Mouse (Mus musculus): ENCODE measurements around the gene Opcml. TPM values are rescaled to one million over a fixed set of nuclear protein-coding genes. Genes with fewer than 3 reads are reported as not detected.

Gene Opcml
- polyA plus RNA-seq, 1 experiment from 2014 or later = 88.6 TPM

DNA sequence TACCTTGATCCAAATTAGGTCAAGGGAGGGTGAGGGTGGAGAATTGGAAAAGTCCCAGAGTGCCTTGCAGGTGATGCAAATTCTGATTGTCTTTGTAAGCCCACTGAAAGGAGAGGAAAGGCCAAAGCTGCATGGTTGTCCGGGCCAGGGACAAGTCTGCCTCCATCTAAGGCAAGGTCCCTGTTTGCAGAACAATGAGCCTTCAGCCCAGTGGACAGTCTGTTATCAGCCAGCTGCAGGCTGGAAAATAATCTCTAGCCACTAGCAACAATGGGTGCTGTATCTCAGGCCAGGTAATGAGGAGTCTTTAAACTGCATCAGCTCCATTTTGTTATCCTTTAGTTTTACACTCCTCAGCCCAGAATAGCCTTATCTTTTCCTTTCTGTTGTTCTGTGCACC is 1079.9 kb downstream of the Opcml start:
- WGBS = 52% methylated on average over 1 of the region's 1 CpGs
- H3K9ac ChIP-seq (replicated peaks; ENCODE audit: low read depth, low read length) = no peak overlapping the region
- H3K36me3 ChIP-seq (ENCODE audit: control insufficient read depth, insufficient read depth) = no peaks in the 10 kb centered on the region
- no peaks in the 10 kb centered on the region for H3K4me1 ChIP-seq (replicated peaks; ENCODE audit: control insufficient read depth, insufficient read depth, low read length)
- no peak overlapping the region for H3K4me2 ChIP-seq (ENCODE audit: low read length)
- no peak overlapping the region for H3K27ac ChIP-seq (ENCODE audit: low read length)
- no peaks in the 10 kb centered on the region for H3K27me3 ChIP-seq (replicated peaks; ENCODE audit: control insufficient read depth, insufficient read depth, low read length)
- no peaks in the 10 kb centered on the region for H3K9me3 ChIP-seq (ENCODE audit: control insufficient read depth, low read length)
- no peak overlapping the region for H3K4me3 ChIP-seq (replicated peaks; ENCODE audit: low read length)
- no peak for ATAC-seq

DNA sequence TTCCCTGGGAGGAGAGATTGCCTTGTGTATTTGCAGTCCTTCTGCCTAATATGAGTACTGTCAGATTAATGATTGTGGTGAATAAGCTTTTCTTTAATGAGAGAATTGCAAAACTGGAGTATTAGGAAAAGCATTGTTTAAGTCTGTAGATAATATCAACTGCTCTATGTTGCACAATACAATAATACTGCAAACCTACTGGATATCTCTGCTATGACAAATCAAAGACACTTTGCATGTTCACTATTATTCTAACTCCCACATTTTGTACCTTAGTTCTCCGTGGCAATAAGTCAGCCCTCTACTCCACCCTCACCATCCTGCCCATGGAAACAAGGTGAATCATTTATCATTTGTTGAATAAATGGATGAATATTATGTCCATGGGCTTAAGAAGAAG is 1092.0 kb downstream of the Opcml start:
- no peaks in the 10 kb centered on the region for H3K4me1 ChIP-seq (replicated peaks; ENCODE audit: control insufficient read depth, insufficient read depth, low read length)
- 76% methylated on average over 1 of the region's 1 CpGs for WGBS
- H3K9me3 ChIP-seq (ENCODE audit: control insufficient read depth, low read length) = no peaks in the 10 kb centered on the region
- no peak overlapping the region for H3K4me3 ChIP-seq (replicated peaks; ENCODE audit: low read length)
- H3K4me2 ChIP-seq (ENCODE audit: low read length) = no peak overlapping the region
- no peak for ATAC-seq
- H3K9ac ChIP-seq (replicated peaks; ENCODE audit: low read depth, low read length) = no peak overlapping the region
- H3K36me3 ChIP-seq (ENCODE audit: control insufficient read depth, insufficient read depth) = no peaks in the 10 kb centered on the region
- no peaks in the 10 kb centered on the region for H3K27me3 ChIP-seq (replicated peaks; ENCODE audit: control insufficient read depth, insufficient read depth, low read length)
- H3K27ac ChIP-seq (ENCODE audit: low read length) = no peak overlapping the region

DNA sequence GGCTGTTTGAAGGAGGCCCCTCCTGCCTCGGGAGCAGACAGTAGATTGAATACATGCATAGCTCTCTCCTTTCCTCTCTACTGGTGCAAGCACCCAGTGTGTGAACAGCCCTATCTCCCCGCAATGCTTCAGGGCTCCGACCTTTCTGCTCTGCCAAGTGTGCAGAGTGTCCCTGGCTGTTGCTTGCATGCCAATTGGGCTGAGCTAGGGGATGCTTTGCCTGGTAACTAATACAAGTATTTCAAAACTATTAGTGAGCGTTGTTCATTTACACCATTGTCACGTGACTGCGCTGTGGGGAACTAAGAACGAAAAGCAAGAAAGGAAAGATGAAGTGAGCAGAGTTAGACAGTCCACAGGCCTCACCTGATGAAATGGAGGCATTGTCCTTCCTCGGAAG is 1101.0 kb downstream of the Opcml start:
- H3K9ac ChIP-seq (replicated peaks; ENCODE audit: low read depth, low read length) = no peak overlapping the region
- H3K4me3 ChIP-seq (replicated peaks; ENCODE audit: low read length) = no peak overlapping the region
- no peaks in the 10 kb centered on the region for H3K4me1 ChIP-seq (replicated peaks; ENCODE audit: control insufficient read depth, insufficient read depth, low read length)
- no peak overlapping the region for H3K27ac ChIP-seq (ENCODE audit: low read length)
- H3K36me3 ChIP-seq (ENCODE audit: control insufficient read depth, insufficient read depth) = no peaks in the 10 kb centered on the region
- H3K27me3 ChIP-seq (replicated peaks; ENCODE audit: control insufficient read depth, insufficient read depth, low read length) = no peaks in the 10 kb centered on the region
- no peak for ATAC-seq
- H3K4me2 ChIP-seq (ENCODE audit: low read length) = no peak overlapping the region
- 87% methylated on average over 8 of the region's 8 CpGs for WGBS
- H3K9me3 ChIP-seq (ENCODE audit: control insufficient read depth, low read length) = no peaks in the 10 kb centered on the region

DNA sequence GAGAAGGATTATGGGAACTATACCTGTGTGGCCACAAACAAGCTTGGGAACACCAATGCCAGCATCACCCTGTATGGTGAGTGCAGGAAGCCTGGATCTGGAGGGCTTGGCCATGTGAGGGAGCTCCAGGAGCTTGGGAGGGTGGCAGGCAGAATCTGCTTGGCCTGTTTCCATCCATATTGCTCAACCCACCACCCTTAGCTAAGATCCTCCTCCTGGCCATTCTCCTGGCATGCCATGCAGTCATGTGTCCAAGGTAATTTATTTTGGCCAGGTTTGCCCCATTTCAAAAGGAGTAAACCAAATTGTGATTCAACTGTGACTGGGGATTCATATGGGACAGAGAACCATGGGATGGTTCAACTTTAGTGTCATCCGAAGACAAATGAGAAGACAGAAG is 1112.7 kb downstream of the Opcml start:
- Histone ChIP-seq H3K9ac (replicated peaks; ENCODE audit: low read depth, low read length) (no peak overlapping the region), H3K27ac (ENCODE audit: low read length) (no peak overlapping the region), H3K4me3 (replicated peaks; ENCODE audit: low read length) (no peak overlapping the region), H3K36me3 (ENCODE audit: control insufficient read depth, insufficient read depth) (no peaks in the 10 kb centered on the region), H3K4me2 (ENCODE audit: low read length) (no peak overlapping the region), H3K27me3 (replicated peaks; ENCODE audit: control insufficient read depth, insufficient read depth, low read length) (no peaks in the 10 kb centered on the region), H3K9me3 (ENCODE audit: control insufficient read depth, low read length) (no peaks in the 10 kb centered on the region), H3K4me1 (replicated peaks; ENCODE audit: control insufficient read depth, insufficient read depth, low read length) (no peaks in the 10 kb centered on the region)
- ATAC-seq = no peak
- 100% methylated on average over 1 of the region's 1 CpGs for WGBS

DNA sequence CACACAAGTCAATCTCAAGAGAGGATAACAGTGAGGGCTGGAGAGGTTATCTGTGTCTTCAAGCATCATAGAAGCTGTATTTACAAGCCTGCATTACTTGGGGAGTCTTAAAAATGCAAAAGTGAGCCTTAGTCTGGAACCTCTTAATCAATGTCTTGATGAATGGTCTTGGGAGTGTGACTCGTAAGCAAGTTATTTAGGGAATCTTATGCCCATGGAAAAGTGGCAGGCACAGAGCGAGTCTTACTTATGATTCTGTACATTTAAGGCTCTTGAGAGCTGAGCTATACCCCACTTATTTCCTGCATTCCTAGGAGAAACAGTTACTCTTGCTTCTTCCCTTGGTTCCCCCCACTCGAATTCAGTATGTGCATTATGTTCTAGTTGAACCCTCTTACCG is 1119.2 kb downstream of the Opcml start:
- WGBS = 93% methylated on average over 4 of the region's 4 CpGs
- ATAC-seq = no peak
- no peaks in the 10 kb centered on the region for H3K36me3 ChIP-seq (ENCODE audit: control insufficient read depth, insufficient read depth)
- H3K9me3 ChIP-seq (ENCODE audit: control insufficient read depth, low read length) = no peaks in the 10 kb centered on the region
- H3K4me1 ChIP-seq (replicated peaks; ENCODE audit: control insufficient read depth, insufficient read depth, low read length) = no peaks in the 10 kb centered on the region; the same call in 1 of the 2 replicates
- H3K27me3 ChIP-seq (replicated peaks; ENCODE audit: control insufficient read depth, insufficient read depth, low read length) = no peaks in the 10 kb centered on the region
- H3K4me2 ChIP-seq (ENCODE audit: low read length) = no peak overlapping the region
- H3K9ac ChIP-seq (replicated peaks; ENCODE audit: low read depth, low read length) = no peak overlapping the region
- no peak overlapping the region for H3K4me3 ChIP-seq (replicated peaks; ENCODE audit: low read length)
- no peak overlapping the region for H3K27ac ChIP-seq (ENCODE audit: low read length)

DNA sequence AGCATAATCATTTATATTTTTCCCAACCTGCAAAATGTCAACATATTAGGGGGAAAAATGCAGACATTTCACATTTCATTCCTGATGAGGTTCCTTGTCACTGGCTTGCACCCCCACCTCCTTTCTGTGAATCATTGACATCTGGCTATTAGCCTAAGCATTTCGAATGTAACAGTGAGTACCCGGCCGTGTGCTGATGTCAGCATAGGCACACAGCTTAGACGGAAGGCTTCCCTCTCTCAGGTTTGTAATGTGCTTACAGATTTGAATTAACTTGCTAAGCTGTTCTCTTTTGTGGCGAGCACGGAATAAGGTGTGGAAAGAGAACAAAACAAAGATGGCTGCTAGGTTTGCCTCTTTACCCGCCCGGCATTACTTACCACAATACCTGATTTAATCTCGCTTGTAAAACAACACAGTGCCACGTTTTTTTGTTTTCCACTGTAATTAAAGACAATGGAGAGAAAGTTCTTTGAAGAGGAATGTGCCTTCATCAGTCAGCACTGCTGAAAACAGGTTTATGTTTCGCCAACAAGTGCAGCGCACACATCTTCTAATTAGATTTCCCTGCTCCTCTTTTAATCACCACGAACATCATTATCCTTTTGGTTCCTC is 1121.1 kb downstream of the Opcml start:
- no peak for ATAC-seq
- H3K9me3 ChIP-seq (ENCODE audit: control insufficient read depth, low read length) = no peaks in the 10 kb centered on the region
- WGBS = 19% methylated on average over 13 of the region's 13 CpGs
- H3K36me3 ChIP-seq (ENCODE audit: control insufficient read depth, insufficient read depth) = no peaks in the 10 kb centered on the region
- H3K4me3 ChIP-seq (replicated peaks; ENCODE audit: low read length) = no peak overlapping the region
- H3K9ac ChIP-seq (replicated peaks; ENCODE audit: low read depth, low read length) = no peak overlapping the region
- no peak overlapping the region for H3K27ac ChIP-seq (ENCODE audit: low read length)
- H3K27me3 ChIP-seq (replicated peaks; ENCODE audit: control insufficient read depth, insufficient read depth, low read length) = no peaks in the 10 kb centered on the region
- H3K4me1 ChIP-seq (replicated peaks; ENCODE audit: control insufficient read depth, insufficient read depth, low read length) = no peaks in the 10 kb centered on the region; the same call in 1 of the 2 replicates
- peak overlapping the region; percentile 8; the same call in 1 of the 2 replicates for H3K4me2 ChIP-seq (ENCODE audit: low read length)

DNA sequence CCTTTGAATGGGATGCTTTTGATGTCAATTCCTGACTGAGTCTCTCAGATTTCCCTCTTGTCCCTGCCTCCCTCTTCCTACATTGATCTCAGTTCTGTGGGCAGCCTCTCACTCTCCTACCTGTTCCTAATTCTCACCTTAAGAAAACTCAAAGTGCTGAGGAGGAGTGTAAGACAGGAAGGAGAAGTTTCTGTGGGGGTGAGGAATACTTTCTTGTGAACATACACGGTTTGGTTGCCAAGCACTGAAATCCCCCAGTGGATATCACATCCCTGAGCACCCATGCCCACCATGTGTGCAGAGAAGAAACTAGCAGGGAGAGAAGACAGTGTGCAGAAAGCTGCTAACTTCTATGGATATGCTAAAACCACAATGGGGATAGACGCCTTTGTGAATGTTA is 1141.5 kb downstream of the Opcml start:
- ATAC-seq = no peak
- H3K4me1 ChIP-seq (replicated peaks; ENCODE audit: control insufficient read depth, insufficient read depth, low read length) = no peaks in the 10 kb centered on the region
- H3K36me3 ChIP-seq (ENCODE audit: control insufficient read depth, insufficient read depth) = no peaks in the 10 kb centered on the region
- no peak overlapping the region for H3K4me3 ChIP-seq (replicated peaks; ENCODE audit: low read length)
- no peaks in the 10 kb centered on the region for H3K9me3 ChIP-seq (ENCODE audit: control insufficient read depth, low read length)
- no peak overlapping the region for H3K4me2 ChIP-seq (ENCODE audit: low read length)
- WGBS = 73% methylated on average over 2 of the region's 2 CpGs
- no peak overlapping the region for H3K9ac ChIP-seq (replicated peaks; ENCODE audit: low read depth, low read length)
- H3K27ac ChIP-seq (ENCODE audit: low read length) = no peak overlapping the region
- H3K27me3 ChIP-seq (replicated peaks; ENCODE audit: control insufficient read depth, insufficient read depth, low read length) = no peaks in the 10 kb centered on the region

DNA sequence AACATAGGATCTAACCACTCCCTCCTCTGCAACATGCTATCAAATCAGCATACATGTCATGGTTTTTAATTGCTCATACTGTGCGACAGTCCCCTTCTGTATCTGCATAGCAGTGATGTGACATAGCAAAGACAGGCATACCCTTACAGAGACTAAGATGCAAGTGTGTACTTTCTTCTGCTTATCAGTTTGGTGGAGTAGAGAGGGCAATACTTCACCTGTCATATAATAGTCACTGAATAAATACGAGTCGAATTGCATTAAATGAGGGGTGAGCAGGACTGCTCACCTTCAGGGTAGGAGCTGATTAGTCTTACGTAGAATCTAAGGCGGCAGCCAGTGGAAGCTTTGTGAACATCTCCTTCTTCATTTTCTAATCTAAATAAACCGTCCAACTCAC is 1146.6 kb downstream of the Opcml start:
- Histone ChIP-seq H3K36me3 (ENCODE audit: control insufficient read depth, insufficient read depth) (no peaks in the 10 kb centered on the region), H3K27me3 (replicated peaks; ENCODE audit: control insufficient read depth, insufficient read depth, low read length) (no peaks in the 10 kb centered on the region), H3K4me3 (replicated peaks; ENCODE audit: low read length) (no peak overlapping the region), H3K4me1 (replicated peaks; ENCODE audit: control insufficient read depth, insufficient read depth, low read length) (no peaks in the 10 kb centered on the region), H3K9ac (replicated peaks; ENCODE audit: low read depth, low read length) (no peak overlapping the region), H3K4me2 (ENCODE audit: low read length) (no peak overlapping the region), H3K9me3 (ENCODE audit: control insufficient read depth, low read length) (no peaks in the 10 kb centered on the region), H3K27ac (ENCODE audit: low read length) (no peak overlapping the region)
- WGBS = 92% methylated on average over 6 of the region's 6 CpGs
- no peak for ATAC-seq

DNA sequence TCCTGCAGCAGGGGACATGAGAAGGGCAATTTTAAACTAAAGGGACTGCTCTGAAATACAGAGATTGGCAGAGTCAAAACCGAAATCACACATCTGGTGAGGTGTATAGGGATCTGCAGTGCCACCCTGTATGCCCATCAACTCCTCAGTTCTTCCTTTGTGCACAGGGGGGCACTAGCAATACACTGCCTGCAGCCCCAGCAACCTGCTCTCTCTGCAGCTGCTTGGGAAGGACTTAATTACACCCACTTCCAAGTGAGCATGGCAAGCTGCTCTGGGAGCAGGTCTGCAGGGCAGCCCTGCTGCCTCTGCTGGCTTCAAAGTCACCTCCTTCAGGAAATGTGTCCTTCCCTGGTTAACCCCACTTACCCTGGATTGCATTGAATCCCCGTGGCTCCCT is 1147.4 kb downstream of the Opcml start:
- H3K4me2 ChIP-seq (ENCODE audit: low read length) = no peak overlapping the region
- H3K9ac ChIP-seq (replicated peaks; ENCODE audit: low read depth, low read length) = no peak overlapping the region
- H3K4me1 ChIP-seq (replicated peaks; ENCODE audit: control insufficient read depth, insufficient read depth, low read length) = no peaks in the 10 kb centered on the region
- no peaks in the 10 kb centered on the region for H3K9me3 ChIP-seq (ENCODE audit: control insufficient read depth, low read length)
- no peak overlapping the region for H3K4me3 ChIP-seq (replicated peaks; ENCODE audit: low read length)
- no peak; the same call in 1 of the 2 replicates for ATAC-seq
- H3K27me3 ChIP-seq (replicated peaks; ENCODE audit: control insufficient read depth, insufficient read depth, low read length) = no peaks in the 10 kb centered on the region
- 79% methylated on average over 2 of the region's 2 CpGs for WGBS
- no peak overlapping the region for H3K27ac ChIP-seq (ENCODE audit: low read length)
- no peaks in the 10 kb centered on the region for H3K36me3 ChIP-seq (ENCODE audit: control insufficient read depth, insufficient read depth)

DNA sequence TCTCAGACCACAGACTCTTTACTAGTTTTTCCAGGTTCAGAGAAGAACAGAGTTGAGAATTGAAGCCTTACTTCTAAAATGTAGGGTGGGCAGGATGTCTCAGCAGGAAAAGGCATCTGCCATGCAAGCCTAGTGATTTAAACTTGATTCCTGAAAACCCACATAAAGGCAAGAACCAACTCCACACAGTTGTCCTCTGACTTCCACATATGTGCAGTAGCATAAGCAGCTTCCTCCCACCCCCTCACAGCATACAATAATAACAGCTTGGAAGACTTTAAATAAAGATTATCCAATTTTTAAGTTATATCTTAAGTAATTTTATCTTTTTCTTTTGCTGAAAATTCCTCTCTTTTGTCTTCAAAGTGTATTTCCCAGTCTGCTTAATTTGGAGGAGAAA is 1150.3 kb downstream of the Opcml start:
- Histone ChIP-seq H3K27me3 (replicated peaks; ENCODE audit: control insufficient read depth, insufficient read depth, low read length) (no peaks in the 10 kb centered on the region), H3K4me1 (replicated peaks; ENCODE audit: control insufficient read depth, insufficient read depth, low read length) (no peaks in the 10 kb centered on the region)
- ATAC-seq = no peak

More for the DNA sequence above, 1150.3 kb downstream of the Opcml start:
- no peak overlapping the region for H3K9ac ChIP-seq (replicated peaks; ENCODE audit: low read depth, low read length)
- no peak overlapping the region for H3K4me3 ChIP-seq (replicated peaks; ENCODE audit: low read length)
- no peaks in the 10 kb centered on the region for H3K9me3 ChIP-seq (ENCODE audit: control insufficient read depth, low read length)
- H3K27ac ChIP-seq (ENCODE audit: low read length) = no peak overlapping the region
- no peak overlapping the region for H3K4me2 ChIP-seq (ENCODE audit: low read length)
- H3K36me3 ChIP-seq (ENCODE audit: control insufficient read depth, insufficient read depth) = no peaks in the 10 kb centered on the region
